Mouse (Mus musculus) MEL (cell line): ENCODE measurements around the gene Ror1. TPM values are rescaled to one million over a fixed set of nuclear protein-coding genes. Genes with fewer than 3 reads are reported as not detected.

ENCODE experiments used
- DNase-seq: peaks from one replicate; pipeline ENCODE4 v3.0.0; 2011; ENCODE audit warnings: low read depth, low spot score
- H3K27ac ChIP-seq: 2 replicates; pipeline ENCODE4 v1.5.1; 2012; ENCODE audit warnings: low read depth, mild to moderate bottlenecking, control low read depth, low read length, moderate library complexity; ENCODE audit not compliant: control insufficient read depth
- H3K27me3 ChIP-seq, 2 experiments: fragments of 150-350 bp in 1 of 2; sonication (generic) in 1 of 2; 2 replicates each; pipeline ENCODE4 v1.6.1; 2012; ENCODE audit warnings: low read length in 2 of 2, mild to moderate bottlenecking in 2 of 2, improper control_type of control experiment in 1 of 2, moderate library complexity in 1 of 2; ENCODE audit not compliant: insufficient read depth in 2 of 2, control insufficient read depth in 1 of 2
- H3K36me3 ChIP-seq, 2 experiments: 2 replicates each; pipeline ENCODE4 v1.6.1; 2012 to 2014; ENCODE audit warnings: low read length in 2 of 2, improper control_type of control experiment in 1 of 2, inconsistent platforms in 1 of 2, mild to moderate bottlenecking in 1 of 2; ENCODE audit not compliant: insufficient read depth in 2 of 2, control insufficient read depth in 1 of 2
- H3K4me1 ChIP-seq, 2 experiments: fragments of 150-350 bp in 1 of 2; sonication (generic) in 1 of 2; 2 replicates each; pipeline ENCODE4 v1.6.1; 2012; ENCODE audit warnings: low read length in 2 of 2, improper control_type of control experiment in 1 of 2, mild to moderate bottlenecking in 1 of 2; ENCODE audit not compliant: insufficient read depth in 2 of 2, control insufficient read depth in 1 of 2
- H3K4me3 ChIP-seq, 2 experiments: fragments of 150-350 bp in 1 of 2; sonication (generic) in 1 of 2; 2 replicates each; pipeline ENCODE4 v1.5.1; 2012; ENCODE audit warnings: low read depth in 2 of 2, low read length in 2 of 2, mild to moderate bottlenecking in 2 of 2, moderate library complexity in 2 of 2, control low read depth in 1 of 2, improper control_type of control experiment in 1 of 2; ENCODE audit not compliant: control insufficient read depth in 1 of 2, insufficient read depth in 1 of 2
- H3K79me2 ChIP-seq: 2 replicates; pipeline ENCODE4 v1.6.1; 2012; ENCODE audit warnings: mild to moderate bottlenecking, low read length, moderate library complexity; ENCODE audit not compliant: control insufficient read depth, poor library complexity, insufficient read depth
- H3K9ac ChIP-seq: 2 replicates; pipeline ENCODE4 v1.6.1; 2012; ENCODE audit warnings: low read depth, mild to moderate bottlenecking, control low read depth, low read length, moderate library complexity; ENCODE audit not compliant: control insufficient read depth, poor library complexity, severe bottlenecking
- H3K9me3 ChIP-seq: fragments of 150-350 bp; sonication (generic); replicated peaks from 2 replicates; pipeline ENCODE4 v1.6.1; 2012; ENCODE audit warnings: mild to moderate bottlenecking, low read length, improper control_type of control experiment, moderate library complexity; ENCODE audit not compliant: insufficient read depth
- BHLHE40 ChIP-seq: IDR thresholded peaks from 2 replicates; pipeline ENCODE4 v1.6.1; 2012; ENCODE audit warnings: low read depth, mild to moderate bottlenecking, inconsistent platforms, low read length, improper control_type of control experiment, borderline replicate concordance
- CHD2 ChIP-seq: IDR thresholded peaks from 2 replicates; pipeline ENCODE4 v1.6.1; 2011; ENCODE audit warnings: low read length, improper control_type of control experiment
- CTCF ChIP-seq, 3 experiments: IDR thresholded peaks in 2 of 3; conservative IDR thresholded peaks in 1 of 3; 2 replicates each; pipeline ENCODE4 v1.5.1; 2011 to 2012; ENCODE audit warnings: low read length in 3 of 3, low read depth in 2 of 3, mild to moderate bottlenecking in 2 of 3, improper control_type of control experiment in 1 of 3, inconsistent platforms in 1 of 3, mixed read lengths in 1 of 3, moderate library complexity in 1 of 3; ENCODE audit not compliant: control insufficient read depth in 1 of 3, insufficient read depth in 1 of 3, poor library complexity in 1 of 3, severe bottlenecking in 1 of 3
- E2F4 ChIP-seq: IDR thresholded peaks from 2 replicates; pipeline ENCODE4 v1.6.1; 2011; ENCODE audit warnings: low read depth, low read length, improper control_type of control experiment, borderline replicate concordance
- ETS1 ChIP-seq: IDR thresholded peaks from 2 replicates; pipeline ENCODE4 v1.6.1; 2012; ENCODE audit warnings: low read depth, mild to moderate bottlenecking, inconsistent platforms, low read length, improper control_type of control experiment, moderate library complexity
- GATA1 ChIP-seq: IDR thresholded peaks from 2 replicates; pipeline ENCODE4 v1.6.1; 2011; ENCODE audit warnings: low read depth, low read length, improper control_type of control experiment
- JUND ChIP-seq: IDR thresholded peaks from 2 replicates; pipeline ENCODE4 v1.6.1; 2011; ENCODE audit warnings: low read depth, mild to moderate bottlenecking, improper control_type of control experiment, low read length
- KAT2A ChIP-seq: conservative IDR thresholded peaks from 2 replicates; pipeline ENCODE4 v1.6.1; 2012; ENCODE audit warnings: low read depth, low read length, improper control_type of control experiment, inconsistent platforms
- MAFK ChIP-seq: IDR thresholded peaks from 2 replicates; pipeline ENCODE4 v1.6.1; 2011; ENCODE audit warnings: low read depth, mild to moderate bottlenecking, low read length, improper control_type of control experiment, borderline replicate concordance
- MEF2A ChIP-seq: IDR thresholded peaks from 2 replicates; pipeline ENCODE4 v1.6.1; 2014; ENCODE audit warnings: low read depth, mild to moderate bottlenecking, inconsistent platforms, low read length, improper control_type of control experiment; ENCODE audit not compliant: poor library complexity, insufficient replicate concordance, severe bottlenecking; ENCODE audit errors: extremely low read depth
- MYB ChIP-seq: IDR thresholded peaks from 2 replicates; pipeline ENCODE4 v1.6.1; 2011; ENCODE audit warnings: mild to moderate bottlenecking, low read depth, low read length, improper control_type of control experiment
- POLR2A ChIP-seq, 2 experiments: IDR thresholded peaks; 2 replicates each; pipeline ENCODE4 v1.6.1; 2011 to 2012; ENCODE audit warnings: low read length in 2 of 2, mild to moderate bottlenecking in 2 of 2, control low read depth in 1 of 2, improper control_type of control experiment in 1 of 2, low read depth in 1 of 2, moderate library complexity in 1 of 2; ENCODE audit not compliant: control insufficient read depth in 1 of 2, insufficient read depth in 1 of 2, poor library complexity in 1 of 2
- POLR2AphosphoS2 ChIP-seq: IDR thresholded peaks from 2 replicates; pipeline ENCODE4 v1.6.1; 2011; ENCODE audit warnings: low read length, improper control_type of control experiment
- POLR2AphosphoS5 ChIP-seq: IDR thresholded peaks from 2 replicates; pipeline ENCODE4 v1.6.1; 2012; ENCODE audit warnings: low read depth, borderline replicate concordance, mild to moderate bottlenecking, inconsistent platforms, low read length, moderate library complexity, mixed read lengths
- RCOR1 ChIP-seq: IDR thresholded peaks from 2 replicates; pipeline ENCODE4 v1.6.1; 2012; ENCODE audit warnings: low read depth, mild to moderate bottlenecking, inconsistent platforms, low read length, improper control_type of control experiment
- SMC3 ChIP-seq: IDR thresholded peaks from 2 replicates; pipeline ENCODE4 v1.6.1; 2011; ENCODE audit warnings: low read depth, low read length, improper control_type of control experiment
- TAL1 ChIP-seq: IDR thresholded peaks from 2 replicates; pipeline ENCODE4 v1.6.1; 2012; ENCODE audit warnings: mild to moderate bottlenecking, inconsistent platforms, low read length, moderate library complexity, mixed read lengths
- TBP ChIP-seq: IDR thresholded peaks from 2 replicates; pipeline ENCODE4 v1.8.0; 2011; ENCODE audit warnings: low read depth, low read length, improper control_type of control experiment
- USF2 ChIP-seq, 2 experiments: IDR thresholded peaks; 2 replicates each; pipeline ENCODE4 v1.6.1; 2011 to 2012; ENCODE audit warnings: improper control_type of control experiment in 2 of 2, low read length in 2 of 2, borderline replicate concordance in 1 of 2, inconsistent platforms in 1 of 2, low read depth in 1 of 2, mild to moderate bottlenecking in 1 of 2; ENCODE audit not compliant: insufficient read depth in 1 of 2
- ZC3H11A ChIP-seq: IDR thresholded peaks from 2 replicates; pipeline ENCODE4 v1.6.1; 2012; ENCODE audit warnings: low read depth, mild to moderate bottlenecking, inconsistent platforms, low read length, improper control_type of control experiment
- ZNF384 ChIP-seq: IDR thresholded peaks from 2 replicates; pipeline ENCODE4 v1.6.1; 2012; ENCODE audit warnings: low read depth, mild to moderate bottlenecking, inconsistent platforms, low read length, improper control_type of control experiment
- polyA plus RNA-seq, 2 experiments: library from polyadenylated mRNA; stranded (reverse) in 1 of 2; unstranded in 1 of 2; fragments of >175 nt in 1 of 2; fragments of >200 nt in 1 of 2; gene quantifications; 2 replicates each; pipeline versions ENCODE4 v1.2.1 to v1.2.4; 2012; ENCODE audit warnings: low replicate concordance in 2 of 2, low read depth in 1 of 2; ENCODE audit not compliant: insufficient read length in 2 of 2, insufficient read depth in 1 of 2, missing spikeins in 1 of 2
- total RNA-seq: library from RNA; depleted of rRNA; stranded (reverse); fragments of 300-350 nt; gene quantifications from 2 replicates; pipeline ENCODE4 v1.2.3, GENCODE M21; 2012

Ror1 gene
- total and polyA plus RNA-seq, 3 experiments = not detected

GRCm38 (mm10) chr4:100286800-100287199, 191.2 kb downstream of the Ror1 start:
- no peaks in the 10 kb centered on the region for H3K36me3 ChIP-seq
- no peaks in the 10 kb centered on the region for H3K9me3 ChIP-seq
- H3K27me3 ChIP-seq = no peaks in the 10 kb centered on the region
- no peak overlapping the region for H3K27ac ChIP-seq
- H3K4me1 ChIP-seq = no peaks in the 10 kb centered on the region
- TF ChIP-seq MAFK = no peak
- TF ChIP-seq ETS1 = no peak
- no peak for TF ChIP-seq MEF2A
- no peak for TF ChIP-seq USF2 (IDR thresholded peaks at IDR 0.05; ENCODE audit: borderline replicate concordance in 1 of 2, insufficient read depth in 1 of 2, low read depth in 1 of 2, low read length in 2 of 2)
- TF ChIP-seq RCOR1 = no peak
- no peak for TF ChIP-seq GATA1
- no peak for TF ChIP-seq POLR2A (IDR thresholded peaks at IDR 0.05; ENCODE audit: control insufficient read depth in 1 of 2, insufficient read depth in 1 of 2, low read depth in 1 of 2, low read length in 2 of 2, poor library complexity in 1 of 2)
- TF ChIP-seq TBP = no peak
- TF ChIP-seq CTCF (IDR thresholded peaks at IDR 0.05 in 2 of 3, conservative IDR thresholded peaks at IDR 0.05 in 1 of 3; ENCODE audit: control insufficient read depth in 1 of 3, insufficient read depth in 1 of 3, low read depth in 2 of 3, low read length in 3 of 3, poor library complexity in 1 of 3, severe bottlenecking in 1 of 3) = no peak
- DNase-seq = no peak
- no peaks in the 10 kb centered on the region for H3K79me2 ChIP-seq
- H3K9ac ChIP-seq = no peak overlapping the region
- no peak overlapping the region for H3K4me3 ChIP-seq

- no peak for DNase-seq
- H3K4me1 ChIP-seq = no peaks in the 10 kb centered on the region
- no peaks in the 10 kb centered on the region for H3K27me3 ChIP-seq
- no peak overlapping the region for H3K4me3 ChIP-seq
- H3K9me3 ChIP-seq = no peaks in the 10 kb centered on the region
- H3K36me3 ChIP-seq = no peaks in the 10 kb centered on the region
- H3K79me2 ChIP-seq = no peaks in the 10 kb centered on the region
- TF ChIP-seq SMC3 (no peak), ZNF384 (no peak), ZC3H11A (no peak), MYB (no peak), TAL1 (no peak), BHLHE40 (no peak), KAT2A (no peak), E2F4 (no peak), POLR2AphosphoS2 (no peak), MEF2A (no peak), POLR2AphosphoS5 (no peak), USF2 (IDR thresholded peaks at IDR 0.05; ENCODE audit: borderline replicate concordance in 1 of 2, insufficient read depth in 1 of 2, low read depth in 1 of 2, low read length in 2 of 2) (no peak), JUND (no peak), CHD2 (no peak)
- H3K27ac ChIP-seq = no peak overlapping the region
- H3K9ac ChIP-seq = no peak overlapping the region
These were observed 192.2 kb downstream of the Ror1 start for GRCm38 (mm10) chr4:100287829-100288228.
